Mouse (Mus musculus) cortical plate, adult 2 months (tissue): ENCODE results near the gene Gabra2. TPM values are rescaled to one million over a fixed set of nuclear protein-coding genes. Genes with fewer than 3 reads are reported as not detected.

Experiments
- H3K27ac ChIP-seq: fragments of 200-500 bp; 2 replicates; pipeline ENCODE4 v1.5.1; 2012; ENCODE audit warnings: low read length, control low read depth, inconsistent platforms; ENCODE audit not compliant: insufficient read depth
- H3K4me1 ChIP-seq: fragments of 200-500 bp; 2 replicates; pipeline ENCODE4 v1.6.1; 2011; ENCODE audit warnings: low read length; ENCODE audit not compliant: control insufficient read depth, insufficient read depth
- H3K4me3 ChIP-seq: fragments of 200-500 bp; 2 replicates; pipeline ENCODE4 v1.5.1; 2011; ENCODE audit warnings: mild to moderate bottlenecking, low read length, control low read depth; ENCODE audit not compliant: insufficient read depth
- CTCF ChIP-seq: fragments of 200-500 bp; IDR thresholded peaks from 2 replicates; pipeline ENCODE4 v1.5.1; 2011; ENCODE audit warnings: mild to moderate bottlenecking, control low read depth, low read length; ENCODE audit not compliant: insufficient read depth; ENCODE audit errors: extremely low read depth
- POLR2A ChIP-seq: fragments of 200-500 bp; IDR thresholded peaks from 2 replicates; pipeline ENCODE4 v1.6.1; 2011; ENCODE audit warnings: mild to moderate bottlenecking, low read length, control low read depth; ENCODE audit not compliant: insufficient read depth; ENCODE audit errors: extremely low read depth
- polyA plus RNA-seq: library from polyadenylated mRNA; depleted of rRNA; stranded (reverse); fragments of >200 nt; gene quantifications from 2 replicates; pipeline ENCODE4 v1.2.3, GENCODE M21; 2012

Gabra2 gene
- polyA plus RNA-seq, 1 experiment: 33.0 TPM

DNA sequence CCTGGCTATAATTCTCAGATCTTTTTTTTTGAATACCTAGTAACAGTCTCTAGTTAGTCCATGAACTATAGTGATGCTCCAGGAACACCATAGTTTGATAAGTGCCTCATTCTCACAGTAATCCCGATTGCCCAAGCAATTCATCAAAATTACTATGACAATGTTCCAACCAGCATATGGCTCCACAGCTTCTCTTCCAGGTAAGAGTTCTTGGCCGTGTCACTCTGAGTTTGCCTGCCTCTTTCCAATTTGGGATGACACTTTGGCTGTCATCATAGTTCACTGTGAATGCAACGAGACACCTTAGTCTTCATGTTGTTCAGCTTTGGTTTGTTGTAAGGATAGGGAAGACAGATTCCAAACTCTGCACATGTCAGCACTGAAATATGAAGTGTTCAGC, 104.8 kb downstream of the Gabra2 start:
- Histone ChIP-seq H3K27ac (no peak overlapping the region), H3K4me3 (no peak overlapping the region), H3K4me1 (no peaks in the 10 kb centered on the region)
- TF ChIP-seq POLR2A: no peak
- TF ChIP-seq CTCF: no peak
